Mouse (Mus musculus): ENCODE results near the gene Fam193b.
"Not testable (repeated sequence)": the region's sequence is repeated elsewhere in the genome, so short reads cannot be mapped to it uniquely, and the experiment has no call there.

The Fam193b gene

GRCm38 (mm10) chr13:55575932-55576331 is 5.0 kb upstream of the Fam193b start:
- in situ Hi-C loops (cut with MboI; ENCODE audit: low pct_unique_long_range_greater_than_20kb in 1 of 2, low sequenced_read_pairs in 2 of 2, unreplicated experiment in 1 of 2): no loop called here

- in situ Hi-C loops (cut with MboI; ENCODE audit: low pct_unique_long_range_greater_than_20kb in 1 of 2, low sequenced_read_pairs in 2 of 2, unreplicated experiment in 1 of 2): no loop called here
Measured at GRCm38 (mm10) chr13:55574321-55574720, 3.4 kb upstream of the Fam193b start.

GRCm38 (mm10) chr13:55573432-55573831 is 2.5 kb upstream of the Fam193b start, which contains the start of gene Tmed9:
Gene Tmed9, plus strand, starts transcription at chr13:55573732.
- in situ Hi-C loops (cut with MboI; ENCODE audit: low pct_unique_long_range_greater_than_20kb in 1 of 2, low sequenced_read_pairs in 2 of 2, unreplicated experiment in 1 of 2): no loop called here

GRCm38 (mm10) chr13:55571977-55572376 is 1.1 kb upstream of the Fam193b start:
- in situ Hi-C loops (cut with MboI; ENCODE audit: low pct_unique_long_range_greater_than_20kb in 1 of 2, low sequenced_read_pairs in 2 of 2, unreplicated experiment in 1 of 2): no loop called here

- in situ Hi-C loops (cut with MboI; ENCODE audit: low pct_unique_long_range_greater_than_20kb in 1 of 2, low sequenced_read_pairs in 2 of 2, unreplicated experiment in 1 of 2): no loop called here
Measured at GRCm38 (mm10) chr13:55570286-55570973, 490 bp downstream of the Fam193b start.

GRCm38 (mm10) chr13:55569726-55570285 is 1.1 kb downstream of the Fam193b start:
- in situ Hi-C loops (cut with MboI; ENCODE audit: low pct_unique_long_range_greater_than_20kb in 1 of 2, low sequenced_read_pairs in 2 of 2, unreplicated experiment in 1 of 2): no loop called here

- in situ Hi-C loops (cut with MboI; ENCODE audit: low pct_unique_long_range_greater_than_20kb in 1 of 2, low sequenced_read_pairs in 2 of 2, unreplicated experiment in 1 of 2): not testable (repeated sequence)
Measured at GRCm38 (mm10) chr13:55568524-55568923, 2.4 kb downstream of the Fam193b start.

GRCm38 (mm10) chr13:55567949-55568348 is 3.0 kb downstream of the Fam193b start:
- in situ Hi-C loops (cut with MboI; ENCODE audit: low pct_unique_long_range_greater_than_20kb in 1 of 2, low sequenced_read_pairs in 2 of 2, unreplicated experiment in 1 of 2): no loop called here

GRCm38 (mm10) chr13:55567001-55567400 is 3.9 kb downstream of the Fam193b start:
- in situ Hi-C loops (cut with MboI; ENCODE audit: low pct_unique_long_range_greater_than_20kb in 1 of 2, low sequenced_read_pairs in 2 of 2, unreplicated experiment in 1 of 2): no loop called here

GRCm38 (mm10) chr13:55563266-55563879 is 7.5 kb downstream of the Fam193b start:
- in situ Hi-C loops (cut with MboI; ENCODE audit: low pct_unique_long_range_greater_than_20kb in 1 of 2, low sequenced_read_pairs in 2 of 2, unreplicated experiment in 1 of 2): no loop called here

GRCm38 (mm10) chr13:55557499-55557898 is 13.4 kb downstream of the Fam193b start:
- in situ Hi-C loops (cut with MboI; ENCODE audit: low pct_unique_long_range_greater_than_20kb in 1 of 2, low sequenced_read_pairs in 2 of 2, unreplicated experiment in 1 of 2): no loop called here

- in situ Hi-C loops (cut with MboI; ENCODE audit: low pct_unique_long_range_greater_than_20kb in 1 of 2, low sequenced_read_pairs in 2 of 2, unreplicated experiment in 1 of 2): no loop called here
Measured at GRCm38 (mm10) chr13:55555921-55556320, 15.0 kb downstream of the Fam193b start.

GRCm38 (mm10) chr13:55549061-55549460 is 21.9 kb downstream of the Fam193b start:
- in situ Hi-C loops (cut with MboI; ENCODE audit: low pct_unique_long_range_greater_than_20kb in 1 of 2, low sequenced_read_pairs in 2 of 2, unreplicated experiment in 1 of 2): no loop called here

- in situ Hi-C loops (cut with MboI; ENCODE audit: low pct_unique_long_range_greater_than_20kb in 1 of 2, low sequenced_read_pairs in 2 of 2, unreplicated experiment in 1 of 2): no loop called here
Measured at GRCm38 (mm10) chr13:55548426-55548825, 22.5 kb downstream of the Fam193b start.

GRCm38 (mm10) chr13:55547916-55548315 is 23.0 kb downstream of the Fam193b start:
- in situ Hi-C loops (cut with MboI; ENCODE audit: low pct_unique_long_range_greater_than_20kb in 1 of 2, low sequenced_read_pairs in 2 of 2, unreplicated experiment in 1 of 2): no loop called here

GRCm38 (mm10) chr13:55544792-55545191 is 26.1 kb downstream of the Fam193b start:
- in situ Hi-C loops (cut with MboI; ENCODE audit: low pct_unique_long_range_greater_than_20kb in 1 of 2, low sequenced_read_pairs in 2 of 2, unreplicated experiment in 1 of 2): no loop called here

GRCm38 (mm10) chr13:55543447-55543846 is 27.5 kb downstream of the Fam193b start:
- in situ Hi-C loops (cut with MboI; ENCODE audit: low pct_unique_long_range_greater_than_20kb in 1 of 2, low sequenced_read_pairs in 2 of 2, unreplicated experiment in 1 of 2): no loop called here

GRCm38 (mm10) chr13:55542891-55543290 is 28.0 kb downstream of the Fam193b start:
- in situ Hi-C loops (cut with MboI; ENCODE audit: low pct_unique_long_range_greater_than_20kb in 1 of 2, low sequenced_read_pairs in 2 of 2, unreplicated experiment in 1 of 2): no loop called here

GRCm38 (mm10) chr13:55540933-55541332 is 30.0 kb downstream of the Fam193b start:
- in situ Hi-C loops (cut with MboI; ENCODE audit: low pct_unique_long_range_greater_than_20kb in 1 of 2, low sequenced_read_pairs in 2 of 2, unreplicated experiment in 1 of 2): no loop called here

All from mouse embryonic stem cell (cell line).